Mouse (Mus musculus): ENCODE data around the gene Adat3.
"Not testable (repeated sequence)": the region's sequence is repeated elsewhere in the genome, so short reads cannot be mapped to it uniquely, and the experiment has no call there.

The Adat3 gene

DNA sequence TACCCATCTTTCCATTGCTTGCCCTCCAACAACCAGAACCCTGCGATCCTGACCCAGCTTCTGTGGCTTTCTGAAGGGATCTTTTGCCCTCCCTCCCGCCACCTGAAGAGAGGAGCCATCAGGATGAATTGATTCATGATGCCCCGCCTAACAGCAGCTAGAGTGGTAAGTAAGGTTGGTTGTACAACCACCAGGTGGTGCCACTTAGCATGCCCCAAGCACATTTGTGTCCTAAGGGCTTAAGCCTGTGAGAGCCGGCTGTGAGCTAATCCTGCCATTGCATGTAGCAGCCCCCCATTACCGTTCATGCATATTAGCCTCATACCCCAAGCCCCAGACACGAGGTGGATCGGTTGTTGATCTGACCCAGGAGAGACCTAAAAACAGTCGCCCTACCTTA is 23.8 kb upstream of the Adat3 start:
- peak; percentile 79 for DNase-seq

DNA sequence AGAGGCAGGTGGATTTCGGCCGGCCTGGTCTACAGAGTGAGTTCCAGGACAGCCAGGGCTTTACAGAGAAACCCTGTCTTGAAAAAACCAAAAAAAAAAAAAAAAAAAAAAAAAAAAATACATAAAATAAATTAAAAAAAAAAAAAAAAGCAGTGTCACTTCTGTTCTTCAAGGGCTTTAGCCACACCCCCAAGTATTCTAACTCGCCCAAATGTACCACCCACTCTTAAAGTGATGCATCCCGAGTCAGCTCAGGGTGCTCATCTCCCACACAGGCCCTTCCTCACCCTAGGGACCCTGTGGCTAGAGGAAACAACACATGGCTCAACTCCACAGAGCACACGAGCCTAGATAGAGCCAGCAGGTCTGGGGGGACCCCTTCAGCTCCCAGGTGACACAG is 19.6 kb upstream of the Adat3 start:
- DNase-seq = no peak

DNA sequence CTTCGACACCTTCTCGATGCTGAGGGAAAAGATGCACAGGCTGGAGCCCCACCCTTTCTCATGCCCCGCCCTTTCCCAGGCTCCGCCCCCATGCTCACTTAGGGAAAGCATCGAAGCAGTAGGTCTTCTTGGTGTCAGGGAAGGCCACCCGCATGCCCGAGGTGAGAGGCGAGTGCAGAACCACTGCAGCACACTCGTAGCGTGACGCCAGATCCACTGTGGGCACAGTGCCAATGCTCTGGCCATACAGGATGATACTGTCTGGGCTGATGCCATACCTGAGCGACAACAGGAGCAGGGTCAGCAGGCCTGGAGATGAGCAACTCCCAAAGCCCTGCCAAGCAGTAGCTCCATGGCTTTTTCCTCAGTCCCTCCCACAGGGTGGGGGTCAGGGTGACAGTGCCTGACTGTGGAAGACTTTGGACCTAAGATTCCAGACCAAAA is 18.6 kb upstream of the Adat3 start:
- DNase-seq = no peak

GRCm38 (mm10) chr10:80584642-80585552 is 17.8 kb upstream of the Adat3 start:
- no peak for DNase-seq

DNA sequence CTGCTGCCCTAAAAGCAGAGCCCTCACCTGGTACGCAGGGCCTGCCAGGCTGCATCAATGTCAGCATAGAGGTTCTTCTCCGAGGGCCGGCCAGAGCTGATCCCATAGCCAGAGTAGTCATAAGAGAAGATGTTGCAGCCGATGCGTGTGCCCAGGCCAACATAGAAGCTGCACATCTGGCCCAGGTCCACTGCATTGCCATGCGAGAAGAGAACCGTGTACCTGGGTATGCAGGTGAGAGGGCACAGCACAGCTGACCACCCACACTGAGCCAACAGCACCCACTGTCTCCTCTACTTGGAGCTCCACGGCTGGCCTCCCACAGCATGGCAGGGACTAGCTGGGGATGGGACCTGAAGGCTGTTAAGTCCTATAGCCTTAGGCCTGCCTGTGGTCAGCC is 17.1 kb upstream of the Adat3 start:
- DNase-seq = no peak

- no peak for DNase-seq
Measured at GRCm38 (mm10) chr10:80586407-80587304, 16.0 kb upstream of the Adat3 start.

DNA sequence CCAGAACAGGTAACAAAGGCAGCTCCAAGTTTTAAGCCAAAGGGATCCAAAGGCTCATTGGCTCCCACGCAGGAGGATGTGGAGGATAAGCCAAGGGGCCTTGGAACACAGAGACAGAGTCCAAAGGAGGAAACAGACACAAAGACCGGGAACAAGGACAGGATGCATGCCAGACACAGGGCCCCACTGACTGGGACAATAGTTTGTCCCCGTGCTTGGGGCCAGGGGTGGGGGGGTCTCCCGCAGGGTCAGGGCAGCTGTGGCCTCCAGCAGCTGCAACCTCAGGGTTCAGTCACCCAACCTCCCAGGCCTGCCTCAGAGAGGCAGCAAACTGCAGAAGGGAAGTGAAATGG is 15.4 kb upstream of the Adat3 start:
- no peak for DNase-seq

GRCm38 (mm10) chr10:80589127-80589878 is 13.4 kb upstream of the Adat3 start:
- no peak for DNase-seq

- peak; percentile 96 for DNase-seq
Measured at GRCm38 (mm10) chr10:80589879-80590854, 12.5 kb upstream of the Adat3 start, which contains the start of gene Abhd17a. Gene Abhd17a, minus strand, starts transcription at chr10:80590341.

DNA sequence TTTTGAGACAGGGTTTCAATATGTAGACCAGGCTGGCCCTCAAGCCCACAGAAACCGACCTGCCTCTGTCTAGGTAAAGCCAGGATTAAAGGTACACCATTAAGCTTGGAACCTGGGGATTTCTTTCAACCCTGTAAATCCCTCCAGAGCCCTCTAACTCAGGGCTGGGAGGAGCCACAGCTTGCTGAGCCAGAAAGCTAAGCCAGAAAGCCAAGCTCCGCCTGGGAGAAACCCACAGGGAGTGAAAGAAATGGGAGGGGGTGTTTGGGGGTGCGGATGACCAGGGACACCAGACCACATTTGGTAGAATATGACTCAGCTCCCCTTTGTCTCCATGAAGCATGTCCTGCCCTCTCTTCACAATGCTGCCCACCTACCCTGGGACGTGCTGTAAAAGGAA is 6.4 kb upstream of the Adat3 start:
- no peak for DNase-seq

- no peak for DNase-seq
Measured at GRCm38 (mm10) chr10:80603364-80603763, 684 bp downstream of the Adat3 start.

DNA sequence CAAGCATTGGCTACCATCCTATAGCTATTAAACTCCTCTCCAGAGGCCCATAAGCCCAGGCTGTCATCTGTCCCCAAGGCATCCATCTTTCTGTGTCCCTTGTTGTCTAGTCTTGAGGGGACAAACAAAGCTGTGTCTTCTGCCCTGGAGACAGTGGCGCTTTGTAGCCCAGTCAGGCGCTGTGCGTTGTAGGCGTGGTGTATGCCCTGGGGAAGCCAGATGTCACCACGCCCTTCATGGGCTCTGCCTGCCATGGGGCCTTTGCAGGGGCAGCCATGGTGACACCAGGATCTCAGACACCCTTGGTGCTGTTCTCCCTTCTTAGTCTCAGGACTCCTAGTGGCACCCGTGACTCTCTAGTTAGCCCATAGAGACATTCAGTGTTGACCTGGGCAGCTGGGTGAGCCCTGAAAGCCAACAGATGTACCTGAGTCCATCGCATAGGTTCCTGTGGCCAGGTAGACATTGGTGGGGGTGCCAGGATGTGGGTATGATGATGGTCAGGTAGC is 1.4 kb downstream of the Adat3 start:
- no peak for DNase-seq

- DNase-seq = no peak
Measured at GRCm38 (mm10) chr10:80604988-80605387, 2.3 kb downstream of the Adat3 start.

DNA sequence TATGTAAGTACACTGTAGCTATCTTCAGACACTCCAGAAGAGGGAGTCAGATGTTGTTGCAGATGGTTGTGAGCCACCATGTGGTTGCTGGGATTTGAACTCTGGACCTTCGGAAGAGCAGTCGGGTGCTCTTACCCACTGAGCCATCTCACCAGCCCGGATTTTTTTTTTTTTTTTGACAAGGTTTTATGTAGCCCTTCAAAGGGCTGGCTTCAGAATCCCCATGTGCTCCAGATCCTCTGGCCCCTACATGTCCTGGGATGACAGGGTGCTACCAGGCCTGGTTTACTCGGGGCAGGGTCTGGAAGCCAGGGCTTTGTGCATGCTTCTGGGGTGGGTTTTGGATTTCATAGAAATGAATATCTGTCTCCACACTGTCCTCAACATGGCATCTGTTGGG is 3.0 kb downstream of the Adat3 start, which contains the start of gene Gm49322:
Gene Gm49322, plus strand, starts transcription at position 301 of the 400 bp plus-strand sequence.
- not testable (repeated sequence) for DNase-seq

DNA sequence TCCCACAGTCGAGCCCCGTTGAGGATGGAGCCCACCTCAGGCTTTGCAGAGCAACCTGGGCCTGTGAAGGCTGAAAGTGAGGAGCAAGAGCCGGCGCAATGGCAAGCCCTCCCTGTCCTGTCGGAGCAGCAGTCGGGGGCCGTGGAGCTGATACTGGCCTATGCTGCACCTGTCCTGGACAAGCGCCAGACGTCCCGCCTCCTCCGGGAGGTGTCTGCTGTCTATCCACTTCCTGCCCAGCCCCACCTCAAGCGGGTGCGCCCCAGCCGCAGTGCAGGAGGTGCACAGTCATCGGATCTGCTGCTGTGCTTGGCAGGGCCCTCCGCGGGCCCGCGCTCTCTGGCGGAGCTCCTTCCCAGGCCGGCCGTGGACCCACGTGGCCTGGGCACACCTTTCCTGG is 3.6 kb downstream of the Adat3 start:
- peak; percentile 58 for DNase-seq

DNA sequence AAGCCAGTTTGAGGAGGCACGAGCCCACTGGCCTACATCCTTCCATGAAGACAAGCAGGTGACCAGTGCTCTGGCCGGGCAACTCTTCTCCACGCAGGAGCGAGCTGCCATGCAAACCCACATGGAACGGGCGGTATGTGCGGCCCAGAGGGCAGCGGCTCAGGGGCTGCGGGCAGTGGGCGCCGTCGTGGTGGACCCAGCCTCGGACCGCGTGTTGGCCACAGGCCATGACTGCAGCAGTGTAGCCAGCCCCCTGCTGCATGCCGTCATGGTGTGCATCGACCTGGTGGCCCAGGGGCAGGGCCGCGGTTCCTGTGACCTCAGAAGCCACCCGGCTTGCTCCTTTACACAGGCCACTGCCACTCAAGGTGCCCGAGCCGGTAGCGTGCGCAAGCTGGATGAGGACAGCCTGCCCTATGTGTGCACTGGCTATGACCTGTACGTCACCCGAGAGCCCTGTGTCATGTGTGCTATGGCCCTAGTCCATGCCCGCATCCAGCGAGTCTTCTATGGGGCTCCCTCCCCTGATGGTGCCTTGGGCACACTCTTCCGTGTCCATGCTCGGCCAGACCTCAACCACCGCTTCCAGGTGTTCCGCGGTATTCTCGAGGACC is 4.2 kb downstream of the Adat3 start:
- no peak for DNase-seq

GRCm38 (mm10) chr10:80608435-80608834 is 5.8 kb downstream of the Adat3 start:
- peak; percentile 43 for DNase-seq

- peak; percentile 55 for DNase-seq
Measured at GRCm38 (mm10) chr10:80609269-80609924, 6.7 kb downstream of the Adat3 start.

DNA sequence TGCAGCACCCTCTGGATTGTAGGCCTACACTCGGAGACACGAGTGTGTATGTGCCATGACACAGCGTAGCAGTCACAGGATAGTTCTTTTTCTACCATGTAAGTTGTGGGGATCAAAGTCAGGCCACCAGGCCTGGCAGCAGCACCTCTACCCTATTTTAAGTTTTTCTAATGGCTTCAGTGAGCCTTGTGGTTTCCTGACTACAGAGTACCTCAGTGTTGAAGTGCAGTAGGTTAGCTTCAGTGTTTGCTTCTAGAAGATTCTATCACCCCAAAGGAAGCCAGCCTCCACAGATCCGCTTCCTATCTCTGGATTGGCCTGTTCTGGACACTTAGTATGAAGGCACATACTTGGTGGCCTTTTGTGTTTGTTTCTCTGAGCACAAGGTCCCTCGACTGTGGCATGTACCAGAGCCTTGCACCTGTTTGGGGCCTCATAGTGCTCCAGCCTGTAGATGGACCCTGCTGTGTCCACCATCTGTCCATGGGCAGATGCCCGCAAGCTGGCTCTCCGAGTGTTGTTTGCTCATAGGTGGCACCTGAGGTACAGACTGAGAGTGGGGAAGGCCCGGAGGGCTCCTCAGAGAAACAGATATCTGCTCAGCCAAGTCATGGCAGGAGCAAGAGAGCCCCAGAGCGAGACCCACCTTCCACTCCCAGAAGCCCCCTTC is 7.6 kb downstream of the Adat3 start:
- DNase-seq = peak; percentile 93

DNA sequence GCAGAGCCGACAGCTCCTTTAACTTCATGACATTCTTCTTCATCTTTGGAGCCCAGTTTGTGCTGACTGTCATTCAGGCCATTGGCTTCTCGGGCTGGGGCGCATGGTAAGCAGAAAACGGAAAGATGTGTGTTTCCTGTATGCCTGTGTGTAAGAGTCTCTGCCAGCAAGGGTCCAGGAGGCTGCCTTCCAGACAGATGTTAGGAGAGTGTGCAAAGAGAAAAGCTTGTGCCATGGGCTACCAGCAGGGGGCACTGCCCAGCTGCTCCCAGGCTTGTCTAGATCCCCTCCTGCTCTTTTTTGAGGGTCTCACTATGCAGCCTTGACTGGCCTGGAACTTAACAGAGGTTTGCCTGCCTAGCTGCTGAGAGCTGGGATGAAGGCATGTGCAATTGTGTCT is 8.3 kb downstream of the Adat3 start:
- peak; percentile 65 for DNase-seq
